Mouse (Mus musculus) myocyte (in vitro differentiated cells): ENCODE data around the gene Gtf3a.
"Not testable (repeated sequence)": the region's sequence is repeated elsewhere in the genome, so short reads cannot be mapped to it uniquely, and the experiment has no call there.

Experiments
- CEBPB ChIP-seq: IDR thresholded peaks from 2 replicates; pipeline ENCODE4 v1.6.1; 2011; ENCODE audit warnings: mild to moderate bottlenecking, moderate library complexity; ENCODE audit not compliant: poor library complexity, insufficient read depth, severe bottlenecking
- E2F4 ChIP-seq: IDR thresholded peaks from one replicate; pipeline ENCODE4 v1.6.1; 2011; ENCODE audit warnings: mild to moderate bottlenecking, control low read depth, moderate library complexity; ENCODE audit not compliant: insufficient read depth
- MAX ChIP-seq: IDR thresholded peaks from one replicate; pipeline ENCODE4 v1.6.1; 2011; ENCODE audit warnings: low read depth, mild to moderate bottlenecking, control low read depth
- MYOG ChIP-seq, 3 experiments: IDR thresholded peaks; one replicate each; pipeline ENCODE4 v1.6.1; 2011; ENCODE audit warnings: control low read depth in 2 of 3, low read depth in 2 of 3, mild to moderate bottlenecking in 2 of 3; ENCODE audit not compliant: insufficient read length in 2 of 3, control insufficient read depth in 1 of 3, insufficient read depth in 1 of 3
- POLR2A ChIP-seq: IDR thresholded peaks from one replicate; pipeline ENCODE4 v1.6.1; 2011; ENCODE audit warnings: low read depth, mild to moderate bottlenecking, control low read depth, moderate library complexity; ENCODE audit not compliant: insufficient read length
- POLR2AphosphoS2 ChIP-seq: IDR thresholded peaks from one replicate; pipeline ENCODE4 v1.6.1; 2011; ENCODE audit warnings: low read depth, control low read depth; ENCODE audit not compliant: insufficient read length
- SRF ChIP-seq: IDR thresholded peaks from one replicate; pipeline ENCODE4 v1.6.1; 2011; ENCODE audit warnings: low read depth; ENCODE audit not compliant: control insufficient read depth, insufficient read length
- TCF12 ChIP-seq: IDR thresholded peaks from one replicate; pipeline ENCODE4 v1.6.1; 2011; ENCODE audit warnings: mild to moderate bottlenecking, control low read depth; ENCODE audit not compliant: poor library complexity, insufficient read depth, severe bottlenecking

- not testable (repeated sequence) for TF ChIP-seq POLR2A; MYOG (IDR thresholded peaks at IDR 0.05; ENCODE audit: control insufficient read depth in 1 of 3, insufficient read depth in 1 of 3, insufficient read length in 2 of 3, low read depth in 2 of 3); MAX; POLR2AphosphoS2; TCF12; CEBPB; SRF; E2F4
These were observed 31.1 kb upstream of the Gtf3a start for GRCm38 (mm10) chr5:146917357-146917756.
